Mouse (Mus musculus) ES-Bruce4 (cell line): Measurements from ENCODE around the gene Ehmt2.

ENCODE experiments used
- CTCF ChIP-seq: IDR thresholded peaks from one replicate; pipeline ENCODE4 v1.8.1; 2011; ENCODE audit warnings: low read depth, low read length
- EP300 ChIP-seq: IDR thresholded peaks from 2 replicates; pipeline ENCODE4 v1.6.1; 2011; ENCODE audit warnings: low read depth, low read length; ENCODE audit not compliant: insufficient read depth
- POLR2A ChIP-seq: IDR thresholded peaks from one replicate; pipeline ENCODE4 v1.8.1; 2011; ENCODE audit warnings: low read length; ENCODE audit not compliant: insufficient read depth

- TF ChIP-seq CTCF (no peak), POLR2A (no peak), EP300 (no peak)
These were observed 56.6 kb downstream of the Ehmt2 start for GRCm38 (mm10) chr17:34954831-34955230.
